Mouse (Mus musculus) liver, embryonic 14.5 days (tissue): ENCODE measurements at regions not wholly inside any gene's neighbourhood (a gene's known extent, or its start where the extent isn't known, plus 50 kb on each side); places are given as distances from the start of the nearest gene placed in this dataset.
"Not testable (repeated sequence)": the region's sequence is repeated elsewhere in the genome, so short reads cannot be mapped to it uniquely, and the experiment has no call there.

Experiments
- CTCF ChIP-seq: IDR thresholded peaks from 2 replicates; pipeline ENCODE4 v1.5.1; 2016; ENCODE audit warnings: antibody characterized with exemption, low read depth, control low read depth
- EP300 ChIP-seq: IDR thresholded peaks from 2 replicates; pipeline ENCODE4 v1.6.1; 2016; ENCODE audit warnings: antibody characterized with exemption, low read depth

DNA sequence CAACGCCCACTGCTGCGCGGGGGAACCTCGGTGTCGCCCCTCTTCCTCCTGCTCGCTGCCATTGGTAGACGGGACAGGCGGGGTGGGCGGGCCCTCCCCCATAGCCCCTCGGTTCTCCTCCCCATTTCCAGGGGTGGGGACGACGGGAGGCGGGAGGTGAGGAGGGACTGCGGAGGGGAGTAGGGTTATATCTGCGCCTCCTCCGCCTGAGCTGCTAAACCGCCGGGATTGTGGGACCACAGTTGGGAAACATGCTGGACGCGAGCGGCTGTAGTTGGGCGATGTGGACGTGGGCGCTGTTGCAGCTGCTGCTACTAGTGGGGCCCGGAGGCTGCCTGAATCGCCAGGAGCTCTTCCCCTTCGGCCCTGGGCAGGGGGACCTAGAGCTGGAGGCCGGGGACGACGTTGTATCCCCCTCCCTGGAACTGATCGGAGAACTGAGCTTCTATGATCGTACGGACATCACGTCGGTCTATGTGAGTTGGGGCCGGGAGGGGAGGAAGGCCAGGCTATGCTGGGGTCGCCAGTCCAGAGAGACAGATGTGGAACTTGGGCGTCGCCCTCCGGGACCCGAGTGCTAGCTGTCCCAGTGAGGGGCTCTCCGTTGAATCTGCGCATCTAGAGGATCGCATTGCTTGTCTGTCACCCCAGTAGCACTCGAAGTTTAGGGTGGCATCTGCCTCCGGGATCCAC, 97.6 kb downstream of the Prl2c3 start:
- TF ChIP-seq CTCF, EP300: not testable (repeated sequence)
